Mouse (Mus musculus) intestine, postnatal 0 days (tissue): ENCODE results near the gene Nudc. TPM values are rescaled to one million over a fixed set of nuclear protein-coding genes. Genes with fewer than 3 reads are reported as not detected.

Source experiments
- ATAC-seq: fragments of 200-750 bp; cut with Nextera tagmentation; 2 replicates; pipeline ENCODE4 v1.8.0; 2017; ENCODE audit warnings: mild to moderate bottlenecking, moderate TSS enrichment, moderate library complexity
- H3K27ac ChIP-seq: fragments of 300-500 bp; sonication (generic); 2 replicates; pipeline ENCODE4 v1.5.1; 2014; ENCODE audit warnings: mild to moderate bottlenecking, low read depth, low read length, moderate library complexity
- H3K27me3 ChIP-seq: fragments of 300-500 bp; sonication (generic); replicated peaks from 2 replicates; pipeline ENCODE4 v1.6.1; 2014; ENCODE audit warnings: low read length, mixed read lengths; ENCODE audit not compliant: control insufficient read depth, insufficient read depth
- H3K36me3 ChIP-seq: fragments of 300-500 bp; sonication (generic); 2 replicates; pipeline ENCODE4 v1.6.1; 2014; ENCODE audit warnings: mild to moderate bottlenecking, moderate library complexity; ENCODE audit not compliant: control insufficient read depth, insufficient read depth
- H3K4me1 ChIP-seq: fragments of 300-500 bp; sonication (generic); replicated peaks from 2 replicates; pipeline ENCODE4 v1.6.1; 2014; ENCODE audit warnings: antibody characterized with exemption, low read length, mixed read lengths; ENCODE audit not compliant: control insufficient read depth, insufficient read depth
- H3K4me2 ChIP-seq: fragments of 300-500 bp; sonication (generic); replicated peaks from 2 replicates; pipeline ENCODE4 v1.6.1; 2014; ENCODE audit warnings: low read depth, mild to moderate bottlenecking, moderate library complexity
- H3K4me3 ChIP-seq: fragments of 300-500 bp; sonication (generic); 2 replicates; pipeline ENCODE4 v1.5.1; 2014; ENCODE audit warnings: low read depth, low read length
- H3K9ac ChIP-seq: fragments of 300-500 bp; sonication (generic); 2 replicates; pipeline ENCODE4 v1.6.1; 2014; ENCODE audit warnings: mild to moderate bottlenecking, low read depth, low read length
- H3K9me3 ChIP-seq: fragments of 300-500 bp; sonication (generic); 2 replicates; pipeline ENCODE4 v1.6.1; 2016; ENCODE audit warnings: mixed run types; ENCODE audit not compliant: control insufficient read depth
- CTCF ChIP-seq: sonication (generic); IDR thresholded peaks from 2 replicates; pipeline ENCODE4 v1.5.1; 2016; ENCODE audit warnings: low read depth, mild to moderate bottlenecking, control low read depth, antibody characterized with exemption, moderate library complexity
- WGBS: fragments of 180-500 bp; shearing (Covaris S2); extraction: QIAGEN DNeasy Blood & Tissue Kit; methylation state at CpG from one replicate; pipeline ENCODE4 v1.1.7; 2014; 5-methylcytosine and 5-hydroxymethylcytosine counted together
- polyA plus RNA-seq: library from polyadenylated mRNA; unstranded; fragments of >200 nt; fragmentation: Nextera tagmentation; extraction: Ambion mirVana; gene quantifications from 2 replicates; pipeline ENCODE4 v1.2.1, GENCODE M21; 2015

Nudc gene
- 125 and 138 TPM in 2 replicates for polyA plus RNA-seq

DNA sequence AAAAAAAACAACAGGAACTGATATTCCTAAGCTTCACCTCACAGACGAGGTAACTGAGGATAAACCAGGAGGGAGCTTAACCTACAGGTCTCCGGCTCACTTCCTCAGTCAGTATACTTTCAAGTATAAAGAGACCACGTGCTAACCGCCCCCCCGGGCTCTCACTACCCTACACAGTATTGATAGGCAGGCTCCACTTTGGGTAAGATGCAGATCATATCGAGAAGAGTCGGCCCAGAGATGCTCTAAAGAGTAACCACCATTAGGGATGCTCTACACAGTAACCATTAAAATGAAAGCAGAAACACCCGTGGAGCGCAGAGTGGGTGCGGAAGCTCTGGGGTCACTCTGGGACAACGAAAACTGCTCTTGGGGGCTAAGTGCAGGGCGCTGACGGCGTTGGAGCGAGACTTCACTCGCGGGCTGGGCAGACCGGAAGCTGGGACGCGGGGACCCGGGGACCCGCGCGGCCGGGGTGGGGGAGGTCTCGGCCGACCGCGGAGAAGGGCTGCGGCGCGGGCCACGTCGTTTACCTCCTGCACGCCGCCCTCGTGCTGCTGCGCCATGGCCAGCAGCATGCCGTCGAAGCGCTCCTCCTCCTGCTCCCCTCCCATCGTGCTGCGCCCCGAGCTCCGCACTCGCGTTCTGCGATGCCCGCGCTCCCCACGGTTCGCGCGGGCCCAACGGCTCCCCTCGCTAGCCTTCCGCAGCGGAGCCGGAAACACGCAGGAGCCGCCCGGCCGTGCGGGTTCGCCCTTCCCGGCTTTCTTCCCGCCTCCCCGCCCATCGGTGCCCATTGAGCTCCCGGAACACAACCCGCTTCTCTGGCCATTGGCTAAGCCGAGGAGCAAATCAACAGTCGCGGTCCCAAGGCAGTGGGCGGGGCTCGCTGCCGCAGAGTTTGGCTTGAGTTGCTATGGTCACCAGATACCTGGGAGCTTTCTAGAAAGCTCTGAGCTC, at the start of gene Nudc:
Nudc (minus strand) TSS at position 725 of the 960 bp plus-strand sequence.
- H3K4me1 ChIP-seq: peaks cover 5% of the 10 kb centered on the region; the same call in 1 of the 2 replicates
- H3K27ac ChIP-seq: peak within 1 kb of the TSS; percentile 69
- peak; percentile 99 for ATAC-seq
- H3K36me3 ChIP-seq: peaks cover 12% of the 10 kb centered on the region
- H3K27me3 ChIP-seq: no peaks in the 10 kb centered on the region
- peak within 1 kb of the TSS; percentile 91 for H3K4me3 ChIP-seq
- H3K9ac ChIP-seq: peak within 1 kb of the TSS; percentile 73
- peak within 1 kb of the TSS; percentile 70 for H3K4me2 ChIP-seq
- no peak for TF ChIP-seq CTCF
- H3K9me3 ChIP-seq: no peaks in the 10 kb centered on the region
- WGBS: under 1% methylated on average over 58 of the region's 77 CpGs

DNA sequence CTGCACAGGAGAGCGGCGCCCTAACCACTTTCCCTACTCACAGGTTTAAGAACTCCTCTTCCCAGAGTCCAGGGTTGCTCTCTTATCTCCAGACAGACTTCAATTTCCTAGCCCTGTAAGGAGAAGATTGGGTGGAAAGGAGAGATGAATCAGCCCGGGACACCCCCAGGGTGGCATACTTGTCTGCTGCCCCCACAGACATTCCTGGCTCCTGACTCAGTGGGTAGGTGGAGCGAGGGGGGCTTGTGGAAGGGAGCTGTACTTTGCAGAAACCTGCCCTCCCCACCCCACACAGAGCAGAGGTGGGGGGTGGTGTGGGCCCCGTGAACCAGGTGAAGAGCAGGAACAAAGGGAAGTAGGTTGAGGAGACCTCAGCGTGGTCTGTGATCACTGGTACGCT, 49.7 kb upstream of the Nudc start:
- no peaks in the 10 kb centered on the region for H3K9me3 ChIP-seq
- H3K4me2 ChIP-seq: no peak overlapping the region
- no peak overlapping the region for H3K9ac ChIP-seq
- TF ChIP-seq CTCF: no peak
- H3K36me3 ChIP-seq: peaks cover 13% of the 10 kb centered on the region
- no peaks in the 10 kb centered on the region for H3K27me3 ChIP-seq
- ATAC-seq: no peak
- 68% methylated on average over 7 of the region's 7 CpGs for WGBS
- no peak overlapping the region for H3K4me3 ChIP-seq
- no peak overlapping the region for H3K27ac ChIP-seq
- H3K4me1 ChIP-seq: 0 out of 2 replicates have a peak, but pooled peaks cover 2% of the 10 kb centered on the region

DNA sequence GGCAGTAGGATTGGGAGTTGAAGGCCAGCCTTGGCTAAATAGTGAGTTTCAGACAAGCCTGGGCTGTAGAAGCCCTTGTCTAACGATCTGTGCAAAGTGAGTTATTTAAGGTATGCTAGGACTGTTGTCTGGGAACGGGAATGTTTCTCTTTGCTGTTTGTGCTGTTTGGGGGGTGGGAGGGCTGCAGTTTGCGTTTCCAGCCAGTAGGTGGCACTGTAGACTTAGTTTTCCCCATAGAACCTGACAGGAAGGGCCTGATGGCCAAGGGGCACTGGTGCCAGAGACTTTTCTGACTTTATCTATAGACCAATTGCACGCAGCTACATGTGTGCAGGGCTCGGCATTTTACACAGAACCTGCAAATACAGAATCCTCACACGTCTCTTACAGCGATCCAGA, 46.8 kb upstream of the Nudc start:
- no peaks in the 10 kb centered on the region for H3K4me1 ChIP-seq
- no peak overlapping the region for H3K27ac ChIP-seq
- no peaks in the 10 kb centered on the region for H3K9me3 ChIP-seq
- H3K27me3 ChIP-seq: no peaks in the 10 kb centered on the region
- no peak overlapping the region for H3K4me2 ChIP-seq
- H3K9ac ChIP-seq: no peak overlapping the region
- peaks cover 40% of the 10 kb centered on the region for H3K36me3 ChIP-seq
- WGBS: 25% methylated on average over 7 of the region's 7 CpGs
- peak; percentile 91 for TF ChIP-seq CTCF
- no peak overlapping the region for H3K4me3 ChIP-seq
- ATAC-seq: peak; percentile 4; the same call in 1 of the 2 replicates

DNA sequence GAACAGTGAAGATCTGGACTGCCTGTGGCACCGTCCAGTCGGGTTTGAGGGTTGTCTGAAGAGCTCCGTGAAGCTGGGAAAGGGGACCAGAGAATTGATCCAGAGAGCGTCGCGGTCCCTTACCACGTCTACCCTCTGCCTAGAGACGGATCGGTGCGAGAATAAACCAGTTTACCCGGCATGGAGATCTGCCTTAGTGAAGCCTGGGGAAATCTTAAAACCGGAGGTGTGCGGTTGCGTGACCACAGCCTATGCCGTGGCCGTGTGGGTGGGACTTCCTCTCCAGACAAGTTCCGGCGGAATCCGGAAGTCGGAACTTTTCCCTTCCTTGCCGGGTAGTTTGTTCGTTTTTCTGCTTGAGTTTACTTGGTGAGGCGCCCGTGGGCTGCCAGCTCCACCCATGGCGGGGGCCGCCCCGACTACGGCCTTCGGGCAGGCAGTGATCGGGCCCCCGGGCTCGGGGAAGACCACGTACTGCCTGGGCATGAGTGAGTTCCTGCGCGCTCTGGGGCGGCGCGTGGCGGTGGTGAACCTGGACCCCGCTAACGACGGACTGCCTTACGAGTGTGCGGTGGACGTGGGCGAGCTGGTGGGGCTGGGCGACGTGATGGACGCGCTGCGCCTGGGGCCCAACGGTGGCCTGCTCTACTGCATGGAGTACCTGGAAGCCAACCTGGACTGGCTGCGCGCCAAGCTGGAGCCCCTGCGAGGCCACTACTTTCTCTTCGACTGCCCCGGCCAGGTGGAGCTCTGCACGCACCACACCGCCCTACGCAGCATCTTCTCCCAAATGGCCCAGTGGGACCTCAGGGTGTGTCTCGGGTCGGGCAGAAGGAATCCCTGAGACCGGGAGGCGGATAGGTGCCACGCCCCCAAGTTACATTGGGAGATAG, 38.5 kb upstream of the Nudc start, which contains the start of gene Gpn2:
Gpn2 (plus strand) TSS at position 304 of the 893 bp plus-strand sequence.
- peaks cover 61% of the 10 kb centered on the region for H3K36me3 ChIP-seq
- H3K9ac ChIP-seq: peak within 1 kb of the TSS; percentile 81
- no peaks in the 10 kb centered on the region for H3K27me3 ChIP-seq
- 0 out of 2 replicates have a peak, but pooled peaks cover 7% of the 10 kb centered on the region for H3K4me1 ChIP-seq
- no peaks in the 10 kb centered on the region for H3K9me3 ChIP-seq
- peak; percentile 74 for ATAC-seq
- H3K4me2 ChIP-seq: peak within 1 kb of the TSS; percentile 91
- H3K4me3 ChIP-seq: peak within 1 kb of the TSS; percentile 75
- TF ChIP-seq CTCF: no peak
- peak within 1 kb of the TSS; percentile 79 for H3K27ac ChIP-seq
- WGBS: 1% methylated on average over 65 of the region's 65 CpGs

DNA sequence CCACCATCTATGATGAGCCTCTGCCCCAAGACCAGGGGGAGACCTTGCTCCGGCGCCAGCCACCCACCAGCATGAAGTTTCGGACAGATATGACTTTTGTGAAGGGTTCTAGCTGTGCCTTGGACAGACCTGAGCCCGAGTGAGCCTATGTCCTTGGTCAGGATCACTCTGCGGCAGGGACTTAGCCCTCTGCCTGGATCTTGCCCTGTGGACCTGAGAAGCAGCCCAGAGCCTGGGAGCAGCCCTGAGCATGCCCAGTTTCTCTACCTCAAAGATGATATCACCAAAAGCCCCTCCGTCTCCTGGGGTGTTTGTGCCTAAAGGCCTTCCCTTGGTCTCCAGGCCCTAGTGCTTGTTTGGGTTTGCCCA, 37.9 kb upstream of the Nudc start:
- 51% methylated on average over 6 of the region's 6 CpGs for WGBS
- H3K4me2 ChIP-seq: peak overlapping the region; percentile 91
- peak overlapping the region; percentile 81 for H3K9ac ChIP-seq
- no peaks in the 10 kb centered on the region for H3K9me3 ChIP-seq
- H3K36me3 ChIP-seq: peaks cover 62% of the 10 kb centered on the region
- H3K4me1 ChIP-seq: 0 out of 2 replicates have a peak, but pooled peaks cover 7% of the 10 kb centered on the region
- peak overlapping the region; percentile 79 for H3K27ac ChIP-seq
- peak overlapping the region; percentile 75 for H3K4me3 ChIP-seq
- TF ChIP-seq CTCF: no peak
- peak; percentile 63 for ATAC-seq
- no peaks in the 10 kb centered on the region for H3K27me3 ChIP-seq
